Mouse (Mus musculus) erythroblast, embryonic 14.5 days (primary cell): ENCODE data around the gene Deaf1.

Experiments used
- GATA1 ChIP-seq: IDR thresholded peaks from 2 replicates; pipeline ENCODE4 v1.6.1; 2012; ENCODE audit warnings: low read length, inconsistent platforms, mixed read lengths
- TAL1 ChIP-seq: IDR thresholded peaks from 3 replicates; pipeline ENCODE4 v1.6.1; 2012; ENCODE audit warnings: low read length, inconsistent platforms, mixed read lengths

DNA sequence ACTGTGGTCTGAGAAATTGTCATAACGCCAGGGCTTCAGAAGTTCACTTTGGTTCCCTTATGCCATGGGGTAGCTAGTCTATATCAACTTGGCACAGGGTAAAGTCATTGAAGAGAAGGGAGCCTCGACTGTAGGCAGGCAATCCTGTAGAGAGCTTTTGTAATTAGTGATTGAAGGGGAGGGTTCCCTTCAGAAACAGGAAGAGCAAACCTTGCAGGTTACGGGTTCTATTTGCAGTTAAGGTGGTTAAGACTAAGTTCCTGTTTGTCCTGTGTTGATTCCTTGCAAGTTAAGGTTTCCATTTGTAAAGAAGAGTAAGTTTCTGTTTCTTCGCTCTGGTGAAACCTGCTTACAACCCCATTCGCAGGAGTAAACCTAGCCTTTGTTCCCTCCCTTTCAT lies 42.4 kb upstream of the Deaf1 start:
- TF ChIP-seq GATA1 (no peak), TAL1 (no peak)
